Mouse (Mus musculus): Measurements from ENCODE around the gene Atg16l2.
A peak's percentile ranks its signal among the peaks of the same experiment; 100 is the strongest.

Atg16l2 gene

DNA sequence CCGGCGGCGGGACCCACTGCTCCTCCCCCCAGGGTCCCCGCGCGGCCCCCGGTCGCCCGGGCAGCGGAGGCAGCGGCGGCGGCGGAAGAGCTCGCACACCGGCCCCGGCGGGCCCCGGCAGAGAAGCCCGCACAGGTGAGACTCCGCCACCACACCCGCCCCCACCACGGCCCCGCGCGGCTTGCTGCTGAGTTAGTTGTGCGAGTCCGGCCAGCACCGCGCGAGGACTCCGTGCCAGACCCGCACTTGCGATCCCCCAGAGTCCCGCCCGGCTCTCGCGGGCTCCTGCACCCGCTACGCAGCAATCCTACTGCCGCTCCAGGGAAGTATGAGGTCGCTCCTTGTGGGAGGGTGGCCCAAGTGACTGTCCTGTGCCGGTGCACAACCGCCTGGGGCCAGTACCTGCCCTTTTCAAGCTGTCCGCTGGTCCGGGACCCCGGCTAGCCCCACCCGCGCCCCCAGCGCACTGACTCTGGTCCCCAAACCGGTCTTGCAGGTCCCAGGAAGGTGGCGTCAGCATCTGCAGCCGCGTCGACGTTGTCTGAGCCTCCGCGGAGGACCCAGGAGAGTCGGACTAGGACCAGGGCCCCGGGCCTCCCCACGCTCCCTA is 19.3 kb upstream of the Atg16l2 start:
- DNase-seq (ENCODE audit: low spot score) = peak; percentile 34

GRCm38 (mm10) chr7:101320399-101321217 is 18.6 kb upstream of the Atg16l2 start:
- DNase-seq (ENCODE audit: low spot score) = peak; percentile 42

DNA sequence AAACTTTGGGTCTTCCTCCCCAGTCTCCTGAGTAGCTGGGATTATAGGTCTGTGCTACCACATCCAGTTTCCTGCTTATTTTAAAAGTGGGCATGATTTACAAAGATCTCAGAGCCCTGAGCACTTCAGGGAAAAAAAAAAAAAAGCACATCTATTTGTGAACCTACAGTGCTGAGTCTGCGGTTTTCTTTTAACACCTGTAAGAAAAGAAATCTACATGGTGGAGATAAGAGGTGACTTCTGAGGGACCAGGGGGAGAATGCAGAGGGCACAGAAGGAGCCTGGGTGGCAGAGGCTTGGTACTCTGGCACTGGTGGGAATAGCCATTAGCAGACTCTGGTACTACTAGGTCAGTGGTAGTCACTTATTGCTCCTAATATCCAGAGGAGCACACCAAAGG is 17.7 kb upstream of the Atg16l2 start:
- no peak for DNase-seq (ENCODE audit: low spot score)

GRCm38 (mm10) chr7:101318848-101319247 is 16.8 kb upstream of the Atg16l2 start:
- no peak for DNase-seq (ENCODE audit: low spot score)

DNA sequence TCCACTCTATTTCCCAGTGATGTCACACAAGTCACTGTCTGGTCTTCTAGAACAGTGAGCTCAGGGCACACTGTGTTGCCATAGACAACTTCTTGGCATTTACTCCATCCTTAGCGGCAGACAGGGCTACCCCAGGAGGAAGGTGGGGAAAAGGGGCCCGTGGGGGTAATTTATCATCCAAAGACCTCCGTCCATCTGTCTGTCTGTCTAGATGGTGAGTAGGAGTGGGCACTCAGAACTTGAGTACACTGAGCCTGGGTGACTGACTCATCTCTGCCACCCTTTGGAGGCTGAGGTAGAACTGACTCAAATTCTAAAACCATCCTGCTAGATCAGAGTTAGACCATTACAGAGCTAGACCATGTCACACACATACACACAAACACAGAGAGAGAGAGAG is 15.0 kb upstream of the Atg16l2 start, which contains the start of gene Stard10:
Gene Stard10, plus strand, starts transcription at position 73 of the 400 bp plus-strand sequence.
- DNase-seq (ENCODE audit: low spot score) = no peak

DNA sequence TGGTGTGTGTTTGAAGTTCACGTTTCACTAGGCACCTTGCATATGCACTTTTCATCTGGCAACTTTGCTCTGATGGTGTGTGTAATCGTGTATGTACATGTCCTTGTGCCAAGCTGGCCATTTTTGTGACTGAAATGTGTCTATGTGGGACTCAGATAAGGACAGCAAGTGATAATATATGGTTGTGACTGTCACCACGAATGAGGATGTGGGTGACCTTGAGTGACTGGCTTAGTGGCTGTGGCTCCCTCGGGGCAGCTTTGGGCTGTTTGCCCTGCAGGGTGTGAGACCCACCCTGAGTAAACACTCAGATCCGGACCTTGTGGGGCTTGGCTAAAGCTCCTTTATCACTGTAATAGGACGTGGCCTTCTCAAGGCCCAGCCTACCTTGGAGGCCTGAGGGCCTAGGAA is 14.5 kb upstream of the Atg16l2 start:
- DNase-seq (ENCODE audit: low spot score) = no peak

GRCm38 (mm10) chr7:101315699-101316098 is 13.6 kb upstream of the Atg16l2 start:
- no peak for DNase-seq (ENCODE audit: low spot score)

- DNase-seq (ENCODE audit: low spot score) = no peak
These were observed 12.3 kb upstream of the Atg16l2 start for GRCm38 (mm10) chr7:101314396-101314795.

GRCm38 (mm10) chr7:101313033-101313432 is 11.0 kb upstream of the Atg16l2 start:
- DNase-seq (ENCODE audit: low spot score) = no peak

DNA sequence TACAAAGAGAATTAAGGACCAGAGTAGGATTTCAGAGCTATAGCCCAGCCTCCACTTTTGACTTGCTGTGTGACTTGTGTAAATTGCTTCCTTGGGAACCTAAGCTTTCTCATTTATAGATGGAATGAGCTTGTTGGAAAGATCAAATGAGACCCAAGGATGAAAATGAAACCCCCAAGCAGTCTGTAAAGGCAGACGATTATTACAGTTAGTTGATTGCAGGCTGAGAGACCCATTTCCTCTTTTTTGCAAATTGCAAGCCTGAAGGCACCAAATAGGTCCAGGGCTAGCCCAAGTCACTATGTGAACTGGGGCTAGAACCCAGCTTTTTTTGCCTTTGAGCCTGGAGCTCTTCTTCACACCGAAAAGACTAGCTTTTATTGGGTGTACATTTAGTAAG is 9.0 kb upstream of the Atg16l2 start:
- no peak for DNase-seq (ENCODE audit: low spot score)

DNA sequence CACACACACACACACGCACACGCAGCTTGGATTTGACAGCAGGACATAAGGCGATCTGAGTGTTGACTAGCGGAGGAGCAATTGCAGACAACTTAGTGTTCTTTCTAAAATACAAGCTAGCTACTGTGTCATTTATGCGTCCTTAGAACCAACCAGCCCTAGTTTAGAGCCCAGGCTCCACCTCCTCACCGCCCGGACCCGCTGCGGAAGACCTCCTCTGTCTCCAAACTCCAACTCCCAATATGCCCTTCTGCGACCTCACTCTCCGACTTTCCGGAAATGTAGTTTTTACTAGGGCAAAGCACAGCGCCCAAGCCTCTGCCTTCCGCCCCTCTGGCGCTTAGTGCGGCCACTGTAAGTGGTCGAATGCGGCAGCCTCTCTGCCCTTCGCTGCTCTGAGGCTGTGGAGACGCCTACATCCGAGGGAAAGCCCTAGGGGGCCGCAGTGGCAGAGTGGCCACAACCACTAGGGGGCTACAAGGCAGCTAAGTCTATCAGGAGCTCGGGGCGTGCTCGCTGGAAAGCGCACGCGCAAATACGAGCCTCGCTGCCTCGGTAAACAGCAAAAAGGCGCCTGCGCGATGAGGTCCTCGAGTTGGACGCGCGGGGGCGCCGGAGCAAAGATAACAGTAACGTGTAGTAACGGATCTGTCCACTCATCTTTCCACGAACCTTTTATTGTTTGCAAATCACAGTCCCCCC is 8.4 kb upstream of the Atg16l2 start:
- DNase-seq (ENCODE audit: low spot score) = peak; percentile 89

DNA sequence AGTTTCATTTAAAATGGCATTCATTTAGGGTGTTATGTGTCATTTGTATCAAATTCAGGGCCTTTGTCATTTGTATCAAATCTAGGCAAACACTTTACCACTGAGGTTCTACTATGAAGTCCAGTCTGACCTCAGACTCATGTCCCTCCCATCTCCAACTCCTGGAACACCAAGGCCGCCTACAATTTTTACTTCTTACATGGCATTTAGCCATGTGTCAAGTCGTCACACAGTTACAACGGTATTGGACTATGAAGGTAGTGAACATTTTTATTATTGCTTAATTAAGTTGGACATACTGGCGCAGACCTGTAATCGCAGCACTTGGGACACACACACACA is 7.9 kb upstream of the Atg16l2 start:
- DNase-seq (ENCODE audit: low spot score) = no peak

DNA sequence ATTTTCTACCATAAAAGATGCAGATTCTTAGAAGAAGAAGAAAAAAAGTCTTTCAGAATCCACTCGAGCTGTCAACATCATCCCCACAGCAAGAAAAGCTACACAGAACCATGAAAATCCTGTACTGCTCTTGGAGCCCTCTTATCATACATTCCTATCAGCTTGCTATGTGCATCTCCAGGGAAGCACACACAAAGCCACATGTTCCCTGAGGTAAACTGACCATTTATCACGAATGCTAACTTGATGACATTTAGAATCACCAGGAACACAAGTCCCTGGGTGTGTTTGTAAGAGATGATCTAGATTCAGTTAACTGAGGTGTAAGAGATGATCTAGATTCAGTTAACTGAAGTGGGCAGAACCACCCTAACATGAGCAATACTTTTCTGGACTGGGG is 4.8 kb upstream of the Atg16l2 start:
- DNase-seq (ENCODE audit: low spot score) = no peak

DNA sequence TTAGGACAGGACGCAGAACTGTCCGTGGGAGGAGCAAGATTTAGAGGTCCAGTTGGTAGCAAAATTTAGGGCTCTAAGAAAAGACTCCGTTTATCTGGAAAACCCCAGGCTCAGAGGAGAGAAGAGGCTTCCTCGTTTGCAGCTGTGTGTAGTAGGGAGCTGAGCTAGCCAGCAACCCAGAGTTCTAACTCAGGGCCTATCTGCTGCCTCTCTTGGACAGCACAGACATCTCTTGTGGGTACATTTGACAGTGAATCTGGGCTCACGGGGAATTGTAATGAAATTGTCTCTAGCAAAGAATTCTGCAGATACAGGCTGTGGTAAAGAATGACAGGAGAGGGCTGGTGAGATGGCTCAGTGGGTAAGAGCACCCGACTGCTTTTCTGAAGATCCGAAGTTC is 640 bp upstream of the Atg16l2 start:
- no peak for DNase-seq (ENCODE audit: low spot score)

DNA sequence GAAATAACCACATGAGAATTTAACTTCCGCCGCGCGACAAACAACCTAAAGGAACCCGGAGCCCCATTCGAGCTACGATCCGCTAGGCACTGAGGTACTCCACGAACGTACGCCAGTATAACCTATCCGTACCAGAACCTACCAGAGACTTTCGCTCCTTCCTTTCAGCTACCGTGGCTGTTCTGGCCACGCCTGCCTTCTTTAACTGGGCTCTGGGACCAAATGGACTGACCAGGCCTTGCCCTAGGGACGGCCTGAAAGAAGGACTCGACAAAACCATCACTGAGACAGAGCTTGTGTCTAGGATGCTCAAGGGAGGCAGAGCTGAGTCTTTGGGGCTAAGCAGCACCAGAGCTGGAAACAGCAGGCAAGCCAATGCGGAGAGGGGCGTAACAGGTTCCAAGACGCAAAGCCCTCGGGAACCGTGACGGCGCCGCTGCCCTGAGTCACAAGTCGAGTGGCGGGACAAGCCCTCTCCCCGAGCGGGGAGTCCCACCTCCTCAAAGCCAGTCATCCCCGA is 630 bp downstream of the Atg16l2 start:
- no peak for DNase-seq (ENCODE audit: low spot score)

DNA sequence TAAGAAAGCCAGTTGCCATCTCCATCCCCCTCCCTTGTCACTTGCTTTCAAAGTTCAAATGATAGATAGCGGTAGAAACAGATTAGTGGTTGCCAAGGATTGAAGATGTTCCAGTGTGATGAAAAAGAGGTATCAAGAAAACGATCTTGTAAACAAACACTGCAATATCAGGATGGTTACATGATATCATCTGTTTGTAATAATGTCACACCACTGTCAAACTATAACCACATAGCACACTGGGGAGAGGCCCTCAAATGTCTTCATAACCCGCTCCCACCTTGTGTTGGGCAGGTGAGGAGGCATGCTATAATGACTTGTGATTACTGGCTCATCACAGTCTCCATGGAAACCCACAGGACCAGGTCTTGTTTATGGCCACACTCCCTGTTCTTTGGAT is 3.7 kb downstream of the Atg16l2 start:
- DNase-seq (ENCODE audit: low spot score) = no peak

GRCm38 (mm10) chr7:101297023-101297405 is 5.0 kb downstream of the Atg16l2 start:
- DNase-seq (ENCODE audit: low spot score) = no peak

GRCm38 (mm10) chr7:101296252-101297022 is 5.6 kb downstream of the Atg16l2 start:
- DNase-seq (ENCODE audit: low spot score) = peak; percentile 79

- DNase-seq (ENCODE audit: low spot score) = no peak
These were observed 6.6 kb downstream of the Atg16l2 start for GRCm38 (mm10) chr7:101295438-101295837.

DNA sequence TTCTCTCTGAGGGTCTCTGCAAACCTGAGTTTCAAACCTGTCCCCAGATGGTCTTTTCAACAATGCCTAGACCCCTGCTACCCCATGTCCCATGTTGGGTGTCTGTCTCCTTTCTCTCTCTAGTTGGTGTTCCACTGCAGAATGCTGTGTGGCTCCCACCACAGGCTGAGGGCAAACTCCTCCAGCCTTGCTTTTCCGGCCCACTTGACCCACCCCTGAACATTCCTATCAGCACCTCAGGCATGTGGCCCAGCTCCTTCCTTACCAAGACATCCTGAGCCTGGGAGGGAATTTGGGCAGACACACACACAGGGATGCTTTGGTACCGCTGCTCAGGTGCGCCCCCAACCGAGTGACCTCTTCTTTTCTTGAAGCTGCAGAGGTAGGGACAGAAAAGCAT is 8.4 kb downstream of the Atg16l2 start:
- no peak for DNase-seq (ENCODE audit: low spot score)

- DNase-seq (ENCODE audit: low spot score) = no peak
These were observed 8.9 kb downstream of the Atg16l2 start for GRCm38 (mm10) chr7:101293138-101293537.

DNA sequence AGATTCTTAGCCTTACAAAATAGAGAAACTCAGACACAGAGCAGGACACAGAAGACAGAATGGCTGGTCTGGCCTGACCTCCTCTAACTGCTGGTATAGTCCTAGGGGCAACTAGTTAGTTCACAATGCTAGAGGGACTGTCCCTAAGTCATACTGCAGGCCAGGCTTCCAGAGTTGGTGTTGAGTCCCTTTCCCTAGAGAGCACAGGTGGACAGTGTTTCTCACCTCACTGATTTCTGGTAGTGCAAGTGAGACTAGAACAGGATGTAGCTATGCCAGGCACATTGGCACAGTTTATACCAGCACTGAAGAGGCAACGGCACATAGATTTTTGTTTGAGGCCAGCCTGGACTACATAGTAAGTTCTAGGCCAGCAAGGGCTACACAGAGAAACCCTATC is 9.4 kb downstream of the Atg16l2 start:
- no peak for DNase-seq (ENCODE audit: low spot score)
